ENCODE assay signal across 8 mouse cellular contexts in the genomic region with DNA sequence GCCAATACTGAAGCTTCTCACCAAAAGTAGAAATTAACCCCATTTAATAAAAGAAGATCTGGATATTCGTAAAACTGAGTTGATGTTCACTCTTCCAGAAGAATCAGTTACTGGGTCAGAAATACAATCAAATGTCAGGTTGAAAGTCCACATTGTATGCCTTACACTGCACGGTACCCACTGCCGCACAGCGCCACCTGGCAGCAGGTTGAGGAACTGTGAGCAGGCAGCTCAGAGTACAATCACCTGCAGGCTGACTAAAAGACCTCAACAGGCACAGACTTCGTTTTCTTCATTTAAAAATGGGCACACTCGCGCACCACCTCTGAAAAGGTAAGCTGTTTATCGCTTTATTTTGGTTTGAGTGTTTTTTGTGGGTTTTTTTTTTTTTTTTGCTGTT.
A peak's percentile ranks its signal among the peaks of the same experiment; 100 is the strongest.
DNase-seq lines count a peak whose midpoint lies in the region; ATAC-seq and TF ChIP-seq lines count a peak whose summit lies in the region.

No protein-coding gene starts in this region.

- DNase-seq in adrenal gland, adult 2 months, result peak; percentile 59
- peak; percentile 70 for DNase-seq in embryo, embryonic 11 days
- peak; percentile 73 for DNase-seq in heart, postnatal 4 days
- DNase-seq in layer of hippocampus, adult 18-20 months (ENCODE audit: low spot score in 2 of 2), result peak; percentile 37 to 80
- peak; percentile 15 for DNase-seq in lung, postnatal 14 days
- DNase-seq in right cerebral cortex, postnatal 10 days (ENCODE audit: low spot score in 2 of 2), result peak; percentile 84 to 85

- TF ChIP-seq CTCF in E14TG2a.4 (conservative IDR thresholded peaks at IDR 0.05; ENCODE audit: low read length), result peak; percentile 99

- H3K27me3 ChIP-seq in E14TG2a.4 (ENCODE audit: insufficient read depth, low read length), result no peaks in the 10 kb centered on the region

- no peaks in the 10 kb centered on the region for H3K4me1 ChIP-seq in E14TG2a.4 (replicated peaks; ENCODE audit: low read depth, low read length)

- peaks cover 2% of the 10 kb centered on the region for H3K9me3 ChIP-seq in E14TG2a.4 (ENCODE audit: low read length)

- H3K36me3 ChIP-seq in E14TG2a.4 (ENCODE audit: insufficient read depth, low read length), result no peaks in the 10 kb centered on the region

- no peak overlapping the region for H3K4me3 ChIP-seq in E14TG2a.4 (replicated peaks; ENCODE audit: low read length)

- no peak for ATAC-seq in inflammation-experienced regulatory T-cells, adult 6 months

Comparison
In these comparisons a context has a peak if more than half of its experiments do, and no peak if none do; other contexts are left out.
1. DNase-seq: peak in every context shown above with its lines; median percentile 84 in right cerebral cortex, postnatal 10 days; 73 in heart, postnatal 4 days; 70 in embryo, embryonic 11 days; 59 in adrenal gland, adult 2 months; 58 in layer of hippocampus, adult 18-20 months; 15 in lung, postnatal 14 days.